Mouse (Mus musculus) layer of hippocampus, adult 8-10 months (tissue): Measurements from ENCODE around the gene Ubtd2. TPM values are rescaled to one million over a fixed set of nuclear protein-coding genes. Genes with fewer than 3 reads are reported as not detected.

Source experiments
- DNase-seq, 2 experiments: peaks; one replicate each; pipeline ENCODE4 v3.0.0; 2022; ENCODE audit warnings: low spot score in 2 of 2
- total RNA-seq, 4 experiments: library from RNA; stranded (reverse); gene quantifications; 2 replicates each; pipeline ENCODE4 v1.2.4; 2022

The Ubtd2 gene
- total RNA-seq, 4 experiments from 2014 or later, result 26.3 to 28.8 (median 28.3) TPM

GRCm38 (mm10) chr11:32561465-32562355, 106.5 kb downstream of the Ubtd2 start:
- no peak for DNase-seq

DNA sequence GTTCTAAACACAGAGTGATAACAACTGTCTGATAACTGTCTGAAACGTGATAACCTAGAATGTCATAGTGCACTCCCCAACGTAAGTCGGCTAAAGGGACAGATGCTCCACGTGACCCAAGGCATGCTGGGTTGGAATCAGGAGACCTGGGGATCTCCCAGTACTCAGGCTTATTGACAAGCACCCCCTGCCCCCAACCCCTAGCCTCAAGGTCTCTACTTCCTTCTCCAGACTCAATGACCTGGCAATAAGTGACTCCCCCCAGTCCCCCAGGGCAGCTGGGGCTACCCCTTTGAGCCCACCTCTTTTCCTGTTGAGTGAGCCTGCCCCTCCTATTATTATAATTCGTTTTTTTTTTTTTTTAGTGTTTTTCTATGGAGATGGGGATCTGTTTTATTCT, 107.5 kb downstream of the Ubtd2 start:
- no peak for DNase-seq

GRCm38 (mm10) chr11:32563660-32564059, 108.5 kb downstream of the Ubtd2 start:
- DNase-seq, result no peak

DNA sequence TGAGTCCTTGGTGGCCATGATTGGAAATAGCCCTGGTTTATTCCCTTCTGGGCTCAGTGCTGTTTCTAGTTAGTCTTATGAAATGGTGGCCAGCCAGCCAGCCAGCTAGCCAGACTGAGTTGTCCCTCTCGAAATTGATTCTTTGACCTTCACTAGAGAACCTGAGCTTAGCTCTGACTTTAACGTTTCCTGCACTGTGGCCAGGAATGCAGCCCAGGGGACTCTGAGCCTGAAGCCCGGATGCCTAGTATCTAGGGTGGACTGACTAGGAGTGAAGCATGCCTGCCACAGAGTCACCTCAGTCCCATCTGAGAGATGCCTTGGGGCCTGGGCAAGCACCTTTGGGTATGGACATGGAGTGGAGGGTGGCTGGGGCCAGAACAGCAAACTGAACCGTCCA, 109.5 kb downstream of the Ubtd2 start:
- no peak for DNase-seq

DNA sequence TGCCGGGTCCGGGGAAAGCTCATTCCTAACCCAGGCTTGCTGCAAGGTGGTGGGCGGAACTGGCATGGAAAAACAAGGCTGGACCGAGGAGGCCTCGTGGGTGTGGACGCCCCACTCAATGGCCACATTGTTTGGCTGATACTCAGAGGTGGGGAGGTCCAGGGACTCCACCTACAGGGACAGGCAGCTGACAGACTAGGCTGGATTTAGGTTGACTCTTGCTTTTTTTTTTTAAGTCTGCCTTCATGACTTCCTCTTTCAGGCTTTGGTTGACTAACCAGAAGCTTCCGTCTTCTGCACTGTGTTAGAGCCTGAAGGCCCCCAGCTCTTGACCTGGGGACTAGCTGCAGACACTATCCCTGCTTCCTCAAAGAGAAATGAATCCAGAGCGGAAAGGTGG, 109.9 kb downstream of the Ubtd2 start:
- DNase-seq, result no peak

- no peak for DNase-seq
Measured at GRCm38 (mm10) chr11:32566184-32566583, 111.0 kb downstream of the Ubtd2 start.

Other genes starting within 250 kb of the Ubtd2 start
- gene Snrnp25, start 250.0 kb upstream of the Ubtd2 start, total RNA-seq, result 10 to 100 TPM; 19.9 to 23.6 (median 22.5) TPM
- gene Rhbdf1, start 233.1 kb upstream of the Ubtd2 start, total RNA-seq, result 10 to 100 TPM; 11.7 to 18.4 (median 15.0) TPM
- gene Mpg, start 228.9 kb upstream of the Ubtd2 start, total RNA-seq, result 10 to 100 TPM; 14.7 to 19.6 (median 17.9) TPM
- gene Nprl3, start 187.7 kb upstream of the Ubtd2 start, total RNA-seq, result 10 to 100 TPM; 58.1 to 80.0 (median 63.5) TPM
- gene Hba-x, start 179.0 kb upstream of the Ubtd2 start, total RNA-seq, result not detected
- gene Hba-a1, start 171.9 kb upstream of the Ubtd2 start, total RNA-seq, result 100 to 1,000 TPM; 157 to 300 (median 205) TPM
- 1 to 10 TPM in 2 of 4 experiments, not detected in 2; 1.1 to 2.5 TPM for gene Hbq1b, start 168.4 kb upstream of the Ubtd2 start, total RNA-seq
- gene Hba-a2, start 158.9 kb upstream of the Ubtd2 start, total RNA-seq, result 100 to 1,000 TPM; 122 to 263 (median 165) TPM
- 1 to 10 TPM in 1 of 4 experiments, under 1 TPM in 2, not detected in 1; 0.89 to 3.5 (median 0.91) TPM for gene Hbq1a, start 155.3 kb upstream of the Ubtd2 start, total RNA-seq
- gene Sh3pxd2b, start 107.5 kb upstream of the Ubtd2 start, total RNA-seq, result 10 to 100 TPM; 12.8 to 13.8 (median 13.2) TPM
- 1 to 10 TPM in 3 of 4 experiments, under 1 TPM in 1; 0.54 to 2.2 (median 1.5) TPM for gene Efcab9, start 76.7 kb downstream of the Ubtd2 start, total RNA-seq
- gene Stk10, start 77.9 kb downstream of the Ubtd2 start, total RNA-seq, result 10 to 100 TPM in 2 of 4 experiments, 1 to 10 TPM in 2; 9.3 to 15.3 (median 12.2) TPM
- 100 to 1,000 TPM; 132 to 150 (median 135) TPM for gene Fbxw11, start 187.4 kb downstream of the Ubtd2 start, total RNA-seq